Mouse (Mus musculus): ENCODE data around the gene Letm1. TPM values are rescaled to one million over a fixed set of nuclear protein-coding genes. Genes with fewer than 3 reads are reported as not detected.

The Letm1 gene
- polyA plus RNA-seq, 1 experiment from 2014 or later, result 49.9 TPM

GRCm38 (mm10) chr5:33722266-33723018 lies 60.2 kb downstream of the Letm1 start:
- H3K9me3 ChIP-seq (replicated peaks), result no peaks in the 10 kb centered on the region
- under 1% methylated on average over 53 of the region's 53 CpGs for WGBS
- peak overlapping the region; percentile 61 for H3K4me3 ChIP-seq (replicated peaks)
- H3K27me3 ChIP-seq, result peaks cover 21% of the 10 kb centered on the region
- peak overlapping the region; percentile 98 for H3K4me2 ChIP-seq (replicated peaks)
- peaks cover 58% of the 10 kb centered on the region for H3K4me1 ChIP-seq
- no peak for ATAC-seq (ENCODE audit: insufficient number of reproducible peaks, low FRiP score, low TSS enrichment, low read depth)
- H3K36me3 ChIP-seq, result no peaks in the 10 kb centered on the region
- H3K9ac ChIP-seq, result peak overlapping the region; percentile 57
- peak overlapping the region; percentile 78 for H3K27ac ChIP-seq (replicated peaks)

- H3K4me1 ChIP-seq, result peaks cover 61% of the 10 kb centered on the region
- under 1% methylated on average over 67 of the region's 73 CpGs for WGBS
- H3K9ac ChIP-seq, result peak within 1 kb of the TSS; percentile 57
- peak within 1 kb of the TSS; percentile 61 for H3K4me3 ChIP-seq (replicated peaks)
- H3K27ac ChIP-seq (replicated peaks), result peak within 1 kb of the TSS; percentile 78
- H3K9me3 ChIP-seq (replicated peaks), result no peaks in the 10 kb centered on the region
- peak within 1 kb of the TSS; percentile 98 for H3K4me2 ChIP-seq (replicated peaks)
- no peaks in the 10 kb centered on the region for H3K36me3 ChIP-seq
- peak; percentile 81 for ATAC-seq (ENCODE audit: insufficient number of reproducible peaks, low FRiP score, low TSS enrichment, low read depth)
- peaks cover 21% of the 10 kb centered on the region for H3K27me3 ChIP-seq
These were observed 60.9 kb downstream of the Letm1 start, which contains the start of gene Fgfr3 for GRCm38 (mm10) chr5:33721541-33722265. Gene Fgfr3, plus strand, starts transcription at chr5:33721674.

DNA sequence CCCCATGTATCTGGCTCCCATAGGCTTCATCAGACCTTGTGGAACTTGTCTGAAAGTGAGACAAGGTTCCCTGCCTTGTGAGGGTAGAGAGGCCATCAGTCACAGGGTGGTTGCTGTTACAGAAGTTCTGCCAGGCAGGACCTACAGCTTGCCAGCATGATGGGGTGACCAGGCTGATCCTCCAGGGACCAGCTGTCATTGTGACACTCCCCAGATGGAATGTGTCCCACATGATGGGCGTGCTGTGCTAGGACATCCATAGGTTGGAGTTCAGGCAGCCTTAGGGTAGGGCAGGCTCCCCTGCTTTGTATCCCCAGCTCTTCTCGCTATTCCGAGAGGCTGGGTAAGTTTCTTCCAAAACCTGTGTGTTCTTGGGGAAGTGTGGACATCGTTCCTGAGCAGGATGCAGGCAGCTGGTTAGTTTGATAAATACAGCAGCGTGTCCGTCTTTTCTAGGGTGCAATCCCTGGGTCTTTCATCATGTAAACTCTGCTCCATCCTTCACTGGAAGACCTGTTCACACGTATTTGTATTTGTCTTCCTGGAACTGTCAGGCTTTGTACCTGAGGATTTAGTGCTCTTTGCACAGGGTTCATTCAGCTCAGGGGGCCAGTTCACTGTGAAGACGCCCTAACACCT lies 61.6 kb downstream of the Letm1 start:
- WGBS, result 17% methylated on average over 8 of the region's 8 CpGs

DNA sequence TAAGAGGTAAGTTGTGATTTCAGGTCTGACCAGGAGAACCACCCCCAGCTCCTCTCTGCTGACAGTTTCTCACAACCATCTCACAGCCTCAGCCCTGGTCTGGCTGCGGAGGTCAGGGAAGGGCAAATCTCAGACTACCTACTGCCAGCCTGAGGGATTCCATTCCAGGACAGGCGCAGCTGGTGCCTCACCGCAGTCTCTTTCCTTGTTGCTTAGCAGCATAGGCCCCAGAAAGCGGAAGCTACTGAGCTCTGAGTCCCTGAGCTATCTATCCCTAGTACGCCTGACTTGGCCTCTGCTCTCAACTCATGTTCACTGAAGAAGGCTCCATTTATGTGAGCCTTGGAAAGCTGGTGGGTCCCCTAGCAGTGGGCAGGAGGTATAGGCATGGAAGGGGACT lies 64.2 kb downstream of the Letm1 start:
- 0 out of 2 replicates have a peak overlapping the region, but pooled peaks have one; percentile 22 for H3K27ac ChIP-seq (replicated peaks)
- no peak overlapping the region for H3K4me3 ChIP-seq (replicated peaks)
- ATAC-seq (ENCODE audit: insufficient number of reproducible peaks, low FRiP score, low TSS enrichment, low read depth), result no peak
- H3K9me3 ChIP-seq (replicated peaks), result no peaks in the 10 kb centered on the region
- H3K36me3 ChIP-seq, result no peaks in the 10 kb centered on the region
- H3K4me2 ChIP-seq (replicated peaks), result no peak overlapping the region
- peaks cover 49% of the 10 kb centered on the region for H3K4me1 ChIP-seq
- WGBS, result 60% methylated on average over 5 of the region's 5 CpGs
- peaks cover 6% of the 10 kb centered on the region; the same call in 1 of the 2 replicates for H3K27me3 ChIP-seq
- no peak overlapping the region for H3K9ac ChIP-seq

More for the DNA sequence above, 61.6 kb downstream of the Letm1 start:
- Histone ChIP-seq H3K4me3 (replicated peaks) (peak overlapping the region; percentile 61), H3K36me3 (no peaks in the 10 kb centered on the region), H3K4me2 (replicated peaks) (peak overlapping the region; percentile 98), H3K9me3 (replicated peaks) (no peaks in the 10 kb centered on the region), H3K9ac (no peak overlapping the region), H3K4me1 (peaks cover 61% of the 10 kb centered on the region), H3K27me3 (peaks cover 21% of the 10 kb centered on the region), H3K27ac (replicated peaks) (peak overlapping the region; percentile 78)
- no peak for ATAC-seq (ENCODE audit: insufficient number of reproducible peaks, low FRiP score, low TSS enrichment, low read depth)

DNA sequence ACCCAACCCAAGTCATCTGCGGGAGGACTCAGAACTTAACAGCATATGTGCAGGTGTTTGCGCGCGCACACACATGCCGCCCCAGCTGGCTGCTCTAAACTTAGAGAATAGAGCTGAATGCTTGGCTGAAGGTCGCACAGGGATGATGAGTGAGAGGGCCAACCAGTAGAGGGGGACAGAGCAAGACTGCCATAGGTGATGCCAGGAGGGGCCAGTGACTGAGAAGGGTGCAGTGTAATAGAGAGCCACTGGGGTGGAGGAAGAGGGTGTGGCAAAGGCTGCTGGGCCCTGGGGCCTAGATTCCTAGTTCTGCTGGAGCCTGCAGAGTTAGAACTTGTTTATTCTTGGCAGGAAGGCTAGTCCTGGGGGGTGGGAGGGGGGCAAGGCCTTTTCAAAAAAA lies 66.2 kb downstream of the Letm1 start:
- Histone ChIP-seq H3K36me3 (no peaks in the 10 kb centered on the region), H3K4me2 (replicated peaks) (no peak overlapping the region), H3K27me3 (no peaks in the 10 kb centered on the region; the same call in 1 of the 2 replicates), H3K9me3 (replicated peaks) (no peaks in the 10 kb centered on the region), H3K4me3 (replicated peaks) (no peak overlapping the region), H3K27ac (replicated peaks) (peak overlapping the region; percentile 71), H3K9ac (no peak overlapping the region), H3K4me1 (peaks cover 35% of the 10 kb centered on the region)
- 63% methylated on average over 6 of the region's 6 CpGs for WGBS
- peak; percentile 64; the same call in 1 of the 2 replicates for ATAC-seq (ENCODE audit: insufficient number of reproducible peaks, low FRiP score, low TSS enrichment, low read depth)

DNA sequence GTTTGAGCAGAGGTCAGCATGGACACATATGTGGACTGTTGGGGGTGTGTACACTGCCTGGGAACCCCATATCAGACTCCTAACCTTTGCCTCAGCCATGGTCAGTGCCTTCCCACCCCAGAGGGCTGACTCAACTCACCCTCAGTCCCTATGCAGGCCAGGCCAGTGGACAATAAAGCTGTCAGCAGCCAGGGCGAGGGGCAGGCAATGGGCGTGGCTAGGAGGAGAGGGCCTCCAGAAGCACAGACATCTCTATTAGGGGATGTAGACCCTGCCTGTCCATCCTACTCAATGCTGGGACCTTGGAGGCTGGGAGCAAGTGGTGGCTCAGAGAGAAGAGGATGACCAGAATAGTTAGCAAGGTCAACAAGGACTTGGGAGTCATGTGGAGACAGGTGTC lies 67.4 kb downstream of the Letm1 start:
- 71% methylated on average over 2 of the region's 2 CpGs for WGBS
- peaks cover 29% of the 10 kb centered on the region for H3K4me1 ChIP-seq

GRCm38 (mm10) chr5:33712550-33712949 lies 70.1 kb downstream of the Letm1 start:
- ATAC-seq (ENCODE audit: insufficient number of reproducible peaks, low FRiP score, low TSS enrichment, low read depth), result 0 out of 2 replicates have a peak, but pooled peaks have one; percentile 26
- Histone ChIP-seq H3K4me2 (replicated peaks) (no peak overlapping the region), H3K4me3 (replicated peaks) (no peak overlapping the region), H3K9me3 (replicated peaks) (no peaks in the 10 kb centered on the region), H3K27me3 (no peaks in the 10 kb centered on the region), H3K27ac (replicated peaks) (peak overlapping the region; percentile 76), H3K36me3 (no peaks in the 10 kb centered on the region), H3K4me1 (peaks cover 20% of the 10 kb centered on the region), H3K9ac (no peak overlapping the region)
- WGBS, result 61% methylated on average over 2 of the region's 2 CpGs

More for the DNA sequence above, 67.4 kb downstream of the Letm1 start:
- Histone ChIP-seq H3K36me3 (no peaks in the 10 kb centered on the region), H3K27ac (replicated peaks) (no peak overlapping the region), H3K9me3 (replicated peaks) (no peaks in the 10 kb centered on the region), H3K4me3 (replicated peaks) (no peak overlapping the region), H3K9ac (no peak overlapping the region), H3K27me3 (no peaks in the 10 kb centered on the region; the same call in 1 of the 2 replicates), H3K4me2 (replicated peaks) (no peak overlapping the region)
- no peak for ATAC-seq (ENCODE audit: insufficient number of reproducible peaks, low FRiP score, low TSS enrichment, low read depth)

- no peak overlapping the region for H3K9ac ChIP-seq
- no peaks in the 10 kb centered on the region for H3K36me3 ChIP-seq
- H3K4me3 ChIP-seq (replicated peaks), result no peak overlapping the region
- H3K4me1 ChIP-seq, result peaks cover 23% of the 10 kb centered on the region
- H3K4me2 ChIP-seq (replicated peaks), result no peak overlapping the region
- no peaks in the 10 kb centered on the region for H3K27me3 ChIP-seq
- no peak overlapping the region for H3K27ac ChIP-seq (replicated peaks)
- WGBS, result 47% methylated on average over 2 of the region's 2 CpGs
- no peaks in the 10 kb centered on the region for H3K9me3 ChIP-seq (replicated peaks)
- no peak for ATAC-seq (ENCODE audit: insufficient number of reproducible peaks, low FRiP score, low TSS enrichment, low read depth)
These were observed 73.6 kb downstream of the Letm1 start for GRCm38 (mm10) chr5:33709037-33709436.

GRCm38 (mm10) chr5:33707163-33707562 lies 75.5 kb downstream of the Letm1 start:
- ATAC-seq (ENCODE audit: insufficient number of reproducible peaks, low FRiP score, low TSS enrichment, low read depth), result no peak
- 61% methylated on average over 4 of the region's 4 CpGs for WGBS
- Histone ChIP-seq H3K27ac (replicated peaks) (no peak overlapping the region), H3K36me3 (no peaks in the 10 kb centered on the region), H3K27me3 (no peaks in the 10 kb centered on the region), H3K4me3 (replicated peaks) (no peak overlapping the region), H3K4me2 (replicated peaks) (no peak overlapping the region), H3K9me3 (replicated peaks) (no peaks in the 10 kb centered on the region), H3K9ac (no peak overlapping the region), H3K4me1 (peaks cover 19% of the 10 kb centered on the region)

DNA sequence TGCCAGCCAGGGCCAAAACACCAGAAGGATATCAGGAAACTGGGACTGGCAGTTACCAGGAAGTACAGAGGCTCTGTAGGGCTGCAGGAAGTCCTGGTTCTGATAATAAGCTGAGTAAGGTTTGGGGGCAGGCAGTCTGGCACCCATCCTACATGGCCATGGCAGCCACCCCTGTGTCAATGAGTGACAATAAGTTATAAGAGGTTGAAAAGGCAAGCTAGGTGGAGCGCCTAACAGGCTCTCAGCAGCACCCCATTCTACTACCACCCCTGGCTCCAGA lies 76.3 kb downstream of the Letm1 start:
- H3K4me2 ChIP-seq (replicated peaks), result no peak overlapping the region
- H3K27me3 ChIP-seq, result no peaks in the 10 kb centered on the region
- no peak overlapping the region for H3K4me3 ChIP-seq (replicated peaks)
- H3K27ac ChIP-seq (replicated peaks), result no peak overlapping the region; the same call in 1 of the 2 replicates
- no peak overlapping the region for H3K9ac ChIP-seq
- H3K9me3 ChIP-seq (replicated peaks), result no peaks in the 10 kb centered on the region
- no peak for ATAC-seq (ENCODE audit: insufficient number of reproducible peaks, low FRiP score, low TSS enrichment, low read depth)
- no peaks in the 10 kb centered on the region for H3K36me3 ChIP-seq
- 95% methylated on average over 1 of the region's 1 CpGs for WGBS
- H3K4me1 ChIP-seq, result peaks cover 19% of the 10 kb centered on the region
